Mouse (Mus musculus): ENCODE results near the gene Pald1. TPM values are rescaled to one million over a fixed set of nuclear protein-coding genes. Genes with fewer than 3 reads are reported as not detected.
A peak's percentile ranks its signal among the peaks of the same experiment; 100 is the strongest.

The Pald1 gene
- polyA plus RNA-seq, 1 experiment = 15.0 TPM

DNA sequence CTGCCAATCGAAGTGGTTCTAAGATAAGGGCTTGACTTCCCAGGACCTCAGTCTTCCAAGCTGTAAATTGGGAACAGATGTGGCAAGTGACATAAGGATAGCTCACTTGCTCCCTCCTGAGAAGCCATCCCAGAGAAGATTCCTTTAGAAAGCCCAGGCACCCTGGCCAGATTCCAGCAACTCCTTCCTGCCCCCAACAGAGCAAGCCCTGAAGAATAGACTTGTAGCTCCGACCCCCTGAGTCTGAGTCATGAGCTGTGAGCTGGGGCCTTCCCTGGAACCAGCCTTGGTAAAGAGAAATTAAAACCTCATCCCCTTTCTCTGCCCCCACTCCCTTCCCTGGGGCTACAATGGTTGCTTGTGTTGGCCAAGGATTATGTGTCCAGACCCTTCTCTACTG lies 108.8 kb downstream of the Pald1 start:
- Histone ChIP-seq H3K4me1 (ENCODE audit: control insufficient read depth, insufficient read depth, insufficient read length) (peaks cover 3% of the 10 kb centered on the region; the same call in 1 of the 2 replicates), H3K27ac (ENCODE audit: insufficient read depth, low read length) (no peak overlapping the region), H3K27me3 (ENCODE audit: control insufficient read depth, insufficient read depth, low read length) (peaks cover 4% of the 10 kb centered on the region; the same call in 1 of the 2 replicates), H3K36me3 (ENCODE audit: control insufficient read depth, insufficient read depth, low read length) (no peaks in the 10 kb centered on the region), H3K4me3 (ENCODE audit: extremely low read depth, insufficient read depth, insufficient read length) (no peak overlapping the region)
- TF ChIP-seq POLR2A (IDR thresholded peaks at IDR 0.05; ENCODE audit: low read depth, low read length) = no peak
- TF ChIP-seq CTCF (IDR thresholded peaks at IDR 0.05; ENCODE audit: extremely low read depth, insufficient read depth, insufficient read length, insufficient replicate concordance) = no peak
- no peak for DNase-seq (ENCODE audit: low read depth in 1 of 2, low spot score in 2 of 2)
- 63% methylated on average over 2 of the region's 2 CpGs for WGBS

DNA sequence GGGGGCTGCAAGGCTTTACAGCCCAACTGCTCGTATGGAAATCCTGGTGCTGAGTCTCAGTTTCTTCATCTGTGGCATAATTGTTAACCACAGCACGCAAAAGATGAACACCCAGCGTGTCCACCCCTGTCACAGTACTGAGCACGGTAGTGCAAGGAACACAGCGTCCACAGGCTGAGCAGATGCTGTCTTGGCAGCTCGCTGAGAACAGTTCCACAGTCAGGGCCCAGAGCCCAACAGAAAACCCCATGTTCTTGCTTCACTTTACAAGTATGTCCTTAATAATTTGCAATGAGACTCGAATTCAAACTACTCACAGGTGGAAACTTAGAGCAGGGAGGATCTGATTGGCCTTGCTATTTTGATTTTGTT lies 109.5 kb downstream of the Pald1 start:
- no peak for DNase-seq (ENCODE audit: low read depth in 1 of 2, low spot score in 2 of 2)
- H3K4me3 ChIP-seq (ENCODE audit: extremely low read depth, insufficient read depth, insufficient read length) = no peak overlapping the region; the same call in 1 of the 2 replicates
- TF ChIP-seq POLR2A (IDR thresholded peaks at IDR 0.05; ENCODE audit: low read depth, low read length) (no peak), CTCF (IDR thresholded peaks at IDR 0.05; ENCODE audit: extremely low read depth, insufficient read depth, insufficient read length, insufficient replicate concordance) (no peak)
- H3K27ac ChIP-seq (ENCODE audit: insufficient read depth, low read length) = no peak overlapping the region
- peaks cover 4% of the 10 kb centered on the region; the same call in 1 of the 2 replicates for H3K27me3 ChIP-seq (ENCODE audit: control insufficient read depth, insufficient read depth, low read length)
- 50% methylated on average over 7 of the region's 7 CpGs for WGBS
- H3K4me1 ChIP-seq (ENCODE audit: control insufficient read depth, insufficient read depth, insufficient read length) = peaks cover 3% of the 10 kb centered on the region; the same call in 1 of the 2 replicates
- H3K36me3 ChIP-seq (ENCODE audit: control insufficient read depth, insufficient read depth, low read length) = no peaks in the 10 kb centered on the region

- DNase-seq (ENCODE audit: low read depth in 1 of 2, low spot score in 2 of 2) = no peak
- peaks cover 4% of the 10 kb centered on the region; the same call in 1 of the 2 replicates for H3K27me3 ChIP-seq (ENCODE audit: control insufficient read depth, insufficient read depth, low read length)
- H3K4me3 ChIP-seq (ENCODE audit: extremely low read depth, insufficient read depth, insufficient read length) = peak within 1 kb of the TSS; percentile 25
- no peaks in the 10 kb centered on the region for H3K36me3 ChIP-seq (ENCODE audit: control insufficient read depth, insufficient read depth, low read length)
- TF ChIP-seq CTCF (IDR thresholded peaks at IDR 0.05; ENCODE audit: extremely low read depth, insufficient read depth, insufficient read length, insufficient replicate concordance) (no peak), POLR2A (IDR thresholded peaks at IDR 0.05; ENCODE audit: low read depth, low read length) (no peak)
- WGBS = 3% methylated on average over 53 of the region's 75 CpGs
- peaks cover 3% of the 10 kb centered on the region; the same call in 1 of the 2 replicates for H3K4me1 ChIP-seq (ENCODE audit: control insufficient read depth, insufficient read depth, insufficient read length)
- H3K27ac ChIP-seq (ENCODE audit: insufficient read depth, low read length) = 0 out of 2 replicates have a peak within 1 kb of the TSS, but pooled peaks have one; percentile 24
Observed at GRCm38 (mm10) chr10:61273081-61273843, 110.1 kb downstream of the Pald1 start, which contains the start of gene Adamts14. Gene Adamts14, minus strand, starts transcription at chr10:61273438.

DNA sequence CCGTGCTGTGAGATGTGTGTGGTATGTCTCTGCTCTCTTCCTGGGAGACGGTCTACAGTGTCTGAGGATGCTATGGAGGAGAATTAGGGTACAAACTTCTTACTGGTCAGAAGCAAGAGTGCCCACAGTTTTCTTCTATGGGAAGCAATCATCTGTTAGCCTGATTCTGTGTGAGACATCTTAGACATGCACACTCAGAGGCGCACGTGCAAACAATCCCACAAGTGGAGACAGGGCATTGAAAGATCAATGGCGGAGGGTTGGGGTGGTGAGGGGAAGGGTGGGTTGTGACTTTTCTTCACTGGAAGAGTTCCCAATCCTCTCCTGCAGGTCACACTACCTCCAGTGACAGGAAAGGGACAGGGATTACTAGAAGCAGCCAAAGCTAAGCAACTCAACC lies 110.7 kb downstream of the Pald1 start:
- Histone ChIP-seq H3K4me3 (ENCODE audit: extremely low read depth, insufficient read depth, insufficient read length) (peak overlapping the region; percentile 25; the same call in 1 of the 2 replicates), H3K27me3 (ENCODE audit: control insufficient read depth, insufficient read depth, low read length) (peaks cover 4% of the 10 kb centered on the region; the same call in 1 of the 2 replicates), H3K27ac (ENCODE audit: insufficient read depth, low read length) (0 out of 2 replicates have a peak overlapping the region, but pooled peaks have one; percentile 24), H3K36me3 (ENCODE audit: control insufficient read depth, insufficient read depth, low read length) (no peaks in the 10 kb centered on the region), H3K4me1 (ENCODE audit: control insufficient read depth, insufficient read depth, insufficient read length) (peaks cover 3% of the 10 kb centered on the region; the same call in 1 of the 2 replicates)
- TF ChIP-seq POLR2A (IDR thresholded peaks at IDR 0.05; ENCODE audit: low read depth, low read length) = no peak
- TF ChIP-seq CTCF (IDR thresholded peaks at IDR 0.05; ENCODE audit: extremely low read depth, insufficient read depth, insufficient read length, insufficient replicate concordance) = no peak
- DNase-seq (ENCODE audit: low read depth in 1 of 2, low spot score in 2 of 2) = no peak
- WGBS = 85% methylated on average over 5 of the region's 5 CpGs

DNA sequence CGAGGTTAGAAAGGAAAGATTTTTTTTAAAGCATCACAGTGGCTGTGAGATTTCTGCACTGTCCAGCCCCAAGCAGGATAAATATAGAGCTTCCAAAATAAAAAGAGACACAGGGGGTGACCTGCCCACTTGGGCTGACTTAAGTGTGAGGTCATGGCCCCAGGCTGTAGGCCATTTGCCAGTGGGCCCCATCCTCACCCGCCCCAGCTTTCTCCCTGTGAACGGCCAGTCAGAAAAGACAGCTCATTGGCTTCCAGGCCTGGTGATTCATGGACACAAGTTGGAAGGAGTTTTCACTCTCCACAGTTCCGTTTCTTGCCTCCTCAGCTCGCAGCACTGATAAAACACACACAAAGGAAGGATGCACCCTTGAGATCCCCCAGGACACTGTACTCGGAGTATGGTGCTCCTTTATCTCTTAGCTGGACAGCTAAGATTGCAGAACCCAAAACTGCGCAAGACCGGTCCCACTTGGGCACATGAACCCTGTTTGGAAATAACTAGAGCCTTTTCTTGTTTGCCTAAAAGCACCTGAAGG lies 111.2 kb downstream of the Pald1 start:
- Histone ChIP-seq H3K27ac (ENCODE audit: insufficient read depth, low read length) (0 out of 2 replicates have a peak overlapping the region, but pooled peaks have one; percentile 5), H3K27me3 (ENCODE audit: control insufficient read depth, insufficient read depth, low read length) (peaks cover 4% of the 10 kb centered on the region; the same call in 1 of the 2 replicates), H3K4me1 (ENCODE audit: control insufficient read depth, insufficient read depth, insufficient read length) (peaks cover 3% of the 10 kb centered on the region; the same call in 1 of the 2 replicates), H3K36me3 (ENCODE audit: control insufficient read depth, insufficient read depth, low read length) (no peaks in the 10 kb centered on the region), H3K4me3 (ENCODE audit: extremely low read depth, insufficient read depth, insufficient read length) (no peak overlapping the region)
- TF ChIP-seq POLR2A (IDR thresholded peaks at IDR 0.05; ENCODE audit: low read depth, low read length) = no peak
- TF ChIP-seq CTCF (IDR thresholded peaks at IDR 0.05; ENCODE audit: extremely low read depth, insufficient read depth, insufficient read length, insufficient replicate concordance) = no peak
- WGBS = 88% methylated on average over 8 of the region's 8 CpGs
- DNase-seq (ENCODE audit: low read depth in 1 of 2, low spot score in 2 of 2) = no peak

Other genes starting within 250 kb of the Pald1 start
- gene Sgpl1, start 235.8 kb downstream of the Pald1 start, polyA plus RNA-seq (2012; rRNA removed) = 22.0 and 26.6 TPM in 2 replicates
- gene Tbata, start 211.6 kb downstream of the Pald1 start, polyA plus RNA-seq (2012; rRNA removed) = not detected in 2 replicates
- 6.9 and 7.0 TPM in 2 replicates for gene Adamts14, start 110.1 kb downstream of the Pald1 start, polyA plus RNA-seq (2012; rRNA removed)
- 16.2 and 17.4 TPM in 2 replicates for gene Prf1, start 85.7 kb downstream of the Pald1 start, polyA plus RNA-seq (2012; rRNA removed)
- 0.14 and 0.19 TPM in 2 replicates for gene Nodal, start 34.4 kb upstream of the Pald1 start, polyA plus RNA-seq (2012; rRNA removed)
- 93.7 and 133 TPM in 2 replicates for gene Eif4ebp2, start 69.1 kb upstream of the Pald1 start, polyA plus RNA-seq (2012; rRNA removed)
- 5.8 and 7.6 TPM in 2 replicates for gene Lrrc20, start 92.3 kb upstream of the Pald1 start, polyA plus RNA-seq (2012; rRNA removed)
- 0.02 TPM in 1 of 2 replicates, not detected in the other for gene Npffr1, start 212.0 kb upstream of the Pald1 start, polyA plus RNA-seq (2012; rRNA removed)

Data from spleen, adult 2 months (tissue).